Mouse (Mus musculus) midbrain, embryonic 10.5 days (tissue): ENCODE data around the gene Ropn1. TPM values are rescaled to one million over a fixed set of nuclear protein-coding genes. Genes with fewer than 3 reads are reported as not detected.
"Not testable (repeated sequence)": the region's sequence is repeated elsewhere in the genome, so short reads cannot be mapped to it uniquely, and the experiment has no call there.

ENCODE experiments used
- DNase-seq: peaks from one replicate; pipeline ENCODE4 v3.0.0-alpha.2; 2017; ENCODE audit warnings: low spot score
- H3K27ac ChIP-seq: fragments of 300-500 bp; sonication (generic); replicated peaks from 2 replicates; pipeline ENCODE4 v1.5.1; 2016; ENCODE audit warnings: mild to moderate bottlenecking
- H3K27me3 ChIP-seq: fragments of 300-500 bp; sonication (generic); 2 replicates; pipeline ENCODE4 v1.6.1; 2016; ENCODE audit warnings: low read depth, mild to moderate bottlenecking; ENCODE audit not compliant: poor library complexity, severe bottlenecking
- H3K36me3 ChIP-seq: fragments of 300-500 bp; sonication (generic); 2 replicates; pipeline ENCODE4 v1.6.1; 2016; ENCODE audit warnings: mild to moderate bottlenecking, moderate library complexity
- H3K4me1 ChIP-seq: fragments of 300-500 bp; sonication (generic); 2 replicates; pipeline ENCODE4 v1.6.1; 2016
- H3K4me3 ChIP-seq: fragments of 300-500 bp; sonication (generic); 2 replicates; pipeline ENCODE4 v1.5.1; 2016; ENCODE audit warnings: mild to moderate bottlenecking, moderate library complexity
- H3K9me3 ChIP-seq: fragments of 300-500 bp; sonication (generic); replicated peaks from 2 replicates; pipeline ENCODE4 v1.6.1; 2016; ENCODE audit warnings: mild to moderate bottlenecking
- WGBS: fragments of 180-500 bp; shearing (Covaris S2); methylation state at CpG from one replicate; pipeline ENCODE4 v1.1.7; 2016; 5-methylcytosine and 5-hydroxymethylcytosine counted together
- polyA plus RNA-seq: library from polyadenylated mRNA; unstranded; fragments of >200 nt; fragmentation: Nextera tagmentation; extraction: Ambion mirVana; gene quantifications from 2 replicates; pipeline ENCODE4 v1.2.1, GENCODE M21; 2016

The Ropn1 gene
- not detected in 2 replicates for polyA plus RNA-seq

- Histone ChIP-seq H3K9me3 (no peaks in the 10 kb centered on the region), H3K36me3 (no peaks in the 10 kb centered on the region), H3K4me3 (no peak within 1 kb of the TSS), H3K4me1 (no peaks in the 10 kb centered on the region), H3K27ac (no peak within 1 kb of the TSS), H3K27me3 (0 out of 2 replicates have a peak, but pooled peaks cover 3% of the 10 kb centered on the region)
- WGBS, result 66% methylated on average over 7 of the region's 7 CpGs
- DNase-seq, result no peak
These were observed at the start of gene Ropn1 for GRCm38 (mm10) chr16:34649621-34650020. TSS of gene Ropn1 (plus strand) at chr16:34649921.

- H3K4me1 ChIP-seq, result no peaks in the 10 kb centered on the region
- DNase-seq, result no peak
- H3K9me3 ChIP-seq, result no peaks in the 10 kb centered on the region
- no peak overlapping the region for H3K27ac ChIP-seq
- H3K36me3 ChIP-seq, result no peaks in the 10 kb centered on the region
- WGBS, result 80% methylated on average over 4 of the region's 4 CpGs
- no peaks in the 10 kb centered on the region for H3K27me3 ChIP-seq
- no peak overlapping the region for H3K4me3 ChIP-seq
These were observed 47.8 kb upstream of the Ropn1 start for GRCm38 (mm10) chr16:34601954-34602353.

- Histone ChIP-seq H3K36me3 (no peaks in the 10 kb centered on the region), H3K9me3 (no peaks in the 10 kb centered on the region), H3K27me3 (no peaks in the 10 kb centered on the region), H3K27ac (no peak overlapping the region), H3K4me1 (no peaks in the 10 kb centered on the region), H3K4me3 (no peak overlapping the region)
- WGBS, result 83% methylated on average over 4 of the region's 4 CpGs
- no peak for DNase-seq
These were observed 46.6 kb upstream of the Ropn1 start for GRCm38 (mm10) chr16:34603076-34603475.

GRCm38 (mm10) chr16:34603854-34604253 lies 45.9 kb upstream of the Ropn1 start:
- Histone ChIP-seq H3K36me3 (no peaks in the 10 kb centered on the region), H3K4me3 (no peak overlapping the region), H3K27me3 (no peaks in the 10 kb centered on the region), H3K9me3 (no peaks in the 10 kb centered on the region), H3K27ac (no peak overlapping the region), H3K4me1 (no peaks in the 10 kb centered on the region)
- no peak for DNase-seq
- 82% methylated on average over 6 of the region's 6 CpGs for WGBS

GRCm38 (mm10) chr16:34605679-34606078 lies 44.0 kb upstream of the Ropn1 start:
- Histone ChIP-seq H3K27ac (no peak overlapping the region), H3K9me3 (no peaks in the 10 kb centered on the region), H3K4me1 (no peaks in the 10 kb centered on the region), H3K36me3 (no peaks in the 10 kb centered on the region), H3K4me3 (no peak overlapping the region), H3K27me3 (no peaks in the 10 kb centered on the region)
- DNase-seq, result no peak
- WGBS, result 37% methylated on average over 3 of the region's 3 CpGs

GRCm38 (mm10) chr16:34610137-34610536 lies 39.6 kb upstream of the Ropn1 start:
- no peak overlapping the region for H3K27ac ChIP-seq
- no peak overlapping the region for H3K4me3 ChIP-seq
- DNase-seq, result no peak
- H3K27me3 ChIP-seq, result no peaks in the 10 kb centered on the region
- WGBS, result 88% methylated on average over 1 of the region's 1 CpGs
- no peaks in the 10 kb centered on the region for H3K36me3 ChIP-seq
- H3K4me1 ChIP-seq, result no peaks in the 10 kb centered on the region
- H3K9me3 ChIP-seq, result 0 out of 2 replicates have a peak, but pooled peaks cover 8% of the 10 kb centered on the region

- DNase-seq, result no peak
- Histone ChIP-seq H3K9me3 (0 out of 2 replicates have a peak, but pooled peaks cover 8% of the 10 kb centered on the region), H3K4me1 (no peaks in the 10 kb centered on the region), H3K27ac (no peak overlapping the region), H3K27me3 (no peaks in the 10 kb centered on the region), H3K4me3 (no peak overlapping the region), H3K36me3 (no peaks in the 10 kb centered on the region)
- WGBS, result 81% methylated on average over 2 of the region's 2 CpGs
These were observed 35.7 kb upstream of the Ropn1 start for GRCm38 (mm10) chr16:34614021-34614420.

- Histone ChIP-seq H3K9me3 (no peaks in the 10 kb centered on the region), H3K4me3 (no peak overlapping the region), H3K27ac (no peak overlapping the region), H3K36me3 (no peaks in the 10 kb centered on the region), H3K27me3 (no peaks in the 10 kb centered on the region), H3K4me1 (no peaks in the 10 kb centered on the region)
- WGBS, result 71% methylated on average over 2 of the region's 2 CpGs
- DNase-seq, result no peak
These were observed 22.1 kb upstream of the Ropn1 start for GRCm38 (mm10) chr16:34627591-34627990.

- Histone ChIP-seq H3K27me3 (no peaks in the 10 kb centered on the region), H3K4me1 (no peaks in the 10 kb centered on the region), H3K4me3 (no peak overlapping the region), H3K9me3 (no peaks in the 10 kb centered on the region), H3K27ac (no peak overlapping the region), H3K36me3 (no peaks in the 10 kb centered on the region)
- DNase-seq, result no peak
- 86% methylated on average over 4 of the region's 4 CpGs for WGBS
These were observed 21.3 kb upstream of the Ropn1 start for GRCm38 (mm10) chr16:34628397-34628796.

GRCm38 (mm10) chr16:34635557-34635956 lies 14.2 kb upstream of the Ropn1 start:
- WGBS, result 79% methylated on average over 3 of the region's 3 CpGs

GRCm38 (mm10) chr16:34643511-34644259 lies 6.0 kb upstream of the Ropn1 start:
- H3K4me3 ChIP-seq, result no peak overlapping the region
- H3K36me3 ChIP-seq, result no peaks in the 10 kb centered on the region
- 74% methylated on average over 8 of the region's 8 CpGs for WGBS
- H3K27ac ChIP-seq, result no peak overlapping the region
- no peaks in the 10 kb centered on the region for H3K27me3 ChIP-seq
- no peaks in the 10 kb centered on the region for H3K9me3 ChIP-seq
- no peak for DNase-seq
- H3K4me1 ChIP-seq, result no peaks in the 10 kb centered on the region

More at GRCm38 (mm10) chr16:34635557-34635956, 14.2 kb upstream of the Ropn1 start:
- Histone ChIP-seq H3K36me3 (no peaks in the 10 kb centered on the region), H3K4me1 (no peaks in the 10 kb centered on the region), H3K27me3 (no peaks in the 10 kb centered on the region), H3K9me3 (no peaks in the 10 kb centered on the region), H3K4me3 (no peak overlapping the region), H3K27ac (no peak overlapping the region)
- no peak for DNase-seq

- WGBS, result 91% methylated on average over 5 of the region's 5 CpGs
- Histone ChIP-seq H3K27me3 (0 out of 2 replicates have a peak, but pooled peaks cover 3% of the 10 kb centered on the region), H3K4me1 (peaks cover 6% of the 10 kb centered on the region), H3K4me3 (no peak overlapping the region), H3K9me3 (no peaks in the 10 kb centered on the region), H3K27ac (no peak overlapping the region), H3K36me3 (no peaks in the 10 kb centered on the region)
- no peak for DNase-seq
These were observed 3.3 kb downstream of the Ropn1 start for GRCm38 (mm10) chr16:34653023-34653422.

GRCm38 (mm10) chr16:34657566-34657965 lies 7.8 kb downstream of the Ropn1 start:
- H3K9me3 ChIP-seq, result not testable (repeated sequence)
- 5% methylated on average over 16 of the region's 16 CpGs for WGBS
- H3K4me3 ChIP-seq, result peak overlapping the region; percentile 49

More at GRCm38 (mm10) chr16:34657566-34657965, 7.8 kb downstream of the Ropn1 start:
- not testable (repeated sequence) for H3K36me3 ChIP-seq, H3K27me3 ChIP-seq, DNase-seq
- 0 out of 2 replicates have a peak overlapping the region, but pooled peaks have one; percentile 28 for H3K27ac ChIP-seq
- H3K4me1 ChIP-seq, result peaks cover 14% of the 10 kb centered on the region
